Mouse (Mus musculus) intestine, embryonic 15.5 days (tissue): ENCODE data around the gene Hivep2. TPM values are rescaled to one million over a fixed set of nuclear protein-coding genes. Genes with fewer than 3 reads are reported as not detected.

Experiments used
- ATAC-seq: fragments of 200-750 bp; cut with Nextera tagmentation; 2 replicates; pipeline ENCODE4 v1.8.0; 2017; ENCODE audit warnings: moderate TSS enrichment, moderate library complexity
- H3K27ac ChIP-seq: fragments of 300-500 bp; sonication (generic); 2 replicates; pipeline ENCODE4 v1.5.1; 2015; ENCODE audit warnings: mild to moderate bottlenecking, inconsistent platforms
- H3K27me3 ChIP-seq: fragments of 300-500 bp; sonication (generic); replicated peaks from 2 replicates; pipeline ENCODE4 v1.6.1; 2015; ENCODE audit warnings: inconsistent platforms
- H3K36me3 ChIP-seq: fragments of 300-500 bp; sonication (generic); 2 replicates; pipeline ENCODE4 v1.6.1; 2015; ENCODE audit warnings: inconsistent platforms
- H3K4me1 ChIP-seq: fragments of 300-500 bp; sonication (generic); replicated peaks from 2 replicates; pipeline ENCODE4 v1.6.1; 2015; ENCODE audit warnings: inconsistent platforms
- H3K4me2 ChIP-seq: fragments of 300-500 bp; sonication (generic); replicated peaks from 2 replicates; pipeline ENCODE4 v1.6.1; 2015; ENCODE audit warnings: mild to moderate bottlenecking, inconsistent platforms
- H3K4me3 ChIP-seq: fragments of 300-500 bp; sonication (generic); replicated peaks from 2 replicates; pipeline ENCODE4 v1.5.1; 2015; ENCODE audit warnings: inconsistent platforms
- H3K9ac ChIP-seq: fragments of 300-500 bp; sonication (generic); 2 replicates; pipeline ENCODE4 v1.6.1; 2015; ENCODE audit warnings: inconsistent platforms
- H3K9me3 ChIP-seq: fragments of 300-500 bp; sonication (generic); 2 replicates; pipeline ENCODE4 v1.6.1; 2016; ENCODE audit warnings: inconsistent platforms
- WGBS: fragments of 180-500 bp; shearing (Covaris S2); methylation state at CpG from one replicate; pipeline ENCODE4 v1.1.7; 2015; 5-methylcytosine and 5-hydroxymethylcytosine counted together
- polyA plus RNA-seq: library from polyadenylated mRNA; unstranded; fragments of >200 nt; fragmentation: Nextera tagmentation; extraction: Ambion mirVana; gene quantifications from 2 replicates; pipeline ENCODE4 v1.2.1, GENCODE M21; 2015

Gene Hivep2
- polyA plus RNA-seq, 1 experiment from 2014 or later, result 5.2 TPM

GRCm38 (mm10) chr10:14116978-14117377 is 151.1 kb downstream of the Hivep2 start:
- Histone ChIP-seq H3K9me3 (no peaks in the 10 kb centered on the region), H3K4me2 (no peak overlapping the region), H3K27ac (no peak overlapping the region), H3K4me1 (no peaks in the 10 kb centered on the region), H3K4me3 (no peak overlapping the region), H3K27me3 (no peaks in the 10 kb centered on the region), H3K36me3 (no peaks in the 10 kb centered on the region), H3K9ac (no peak overlapping the region)
- 90% methylated on average over 5 of the region's 5 CpGs for WGBS
- no peak for ATAC-seq

- no peak overlapping the region for H3K4me3 ChIP-seq
- ATAC-seq, result no peak
- WGBS, result 91% methylated on average over 5 of the region's 5 CpGs
- H3K9ac ChIP-seq, result no peak overlapping the region
- H3K4me1 ChIP-seq, result no peaks in the 10 kb centered on the region
- no peaks in the 10 kb centered on the region for H3K9me3 ChIP-seq
- no peaks in the 10 kb centered on the region for H3K27me3 ChIP-seq
- H3K36me3 ChIP-seq, result no peaks in the 10 kb centered on the region
- no peak overlapping the region for H3K27ac ChIP-seq
- no peak overlapping the region for H3K4me2 ChIP-seq
Measured at GRCm38 (mm10) chr10:14119201-14119600, 153.3 kb downstream of the Hivep2 start.

DNA sequence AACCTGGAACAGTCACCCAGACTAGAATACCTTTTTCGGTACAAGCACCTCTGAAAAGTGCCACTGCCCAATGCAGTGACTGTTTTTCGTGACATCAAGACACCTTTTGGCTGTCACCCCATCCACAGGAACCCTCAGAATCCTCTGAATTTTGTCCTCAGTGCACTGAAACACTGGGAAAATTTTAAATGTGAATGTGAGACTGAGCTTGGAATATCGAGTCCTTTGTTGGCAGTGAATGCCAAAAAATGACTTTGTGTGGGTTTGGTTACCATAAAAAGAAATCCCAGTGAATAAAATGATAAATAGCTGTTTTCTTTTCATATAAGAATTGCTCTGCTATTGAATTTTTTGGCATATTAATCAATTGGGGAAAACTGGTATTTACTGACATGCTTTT is 154.6 kb downstream of the Hivep2 start:
- H3K4me2 ChIP-seq, result no peak overlapping the region
- no peaks in the 10 kb centered on the region for H3K36me3 ChIP-seq
- H3K9me3 ChIP-seq, result no peaks in the 10 kb centered on the region
- ATAC-seq, result no peak
- H3K9ac ChIP-seq, result no peak overlapping the region
- no peak overlapping the region for H3K4me3 ChIP-seq
- WGBS, result 86% methylated on average over 3 of the region's 3 CpGs
- H3K27me3 ChIP-seq, result no peaks in the 10 kb centered on the region
- no peaks in the 10 kb centered on the region for H3K4me1 ChIP-seq
- H3K27ac ChIP-seq, result no peak overlapping the region

DNA sequence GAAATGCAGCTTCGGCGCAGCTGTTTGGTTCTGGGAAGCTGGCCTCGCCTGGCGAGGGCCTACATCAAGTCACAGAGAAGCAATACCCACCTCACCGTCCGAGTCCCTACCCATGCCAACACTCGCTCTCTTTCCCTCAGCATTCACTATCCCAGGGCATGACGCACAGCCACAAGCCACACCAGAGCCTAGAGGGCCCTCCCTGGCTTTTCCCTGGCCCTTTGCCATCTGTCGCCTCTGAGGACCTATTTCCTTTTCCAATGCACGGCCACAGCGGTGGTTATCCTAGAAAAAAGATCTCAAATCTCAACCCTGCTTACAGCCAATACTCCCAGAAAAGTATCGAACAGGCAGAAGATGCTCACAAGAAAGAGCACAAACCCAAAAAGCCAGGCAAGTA is 162.0 kb downstream of the Hivep2 start:
- Histone ChIP-seq H3K27ac (no peak overlapping the region), H3K27me3 (no peaks in the 10 kb centered on the region), H3K4me3 (no peak overlapping the region), H3K9me3 (no peaks in the 10 kb centered on the region), H3K9ac (no peak overlapping the region), H3K36me3 (peaks cover 8% of the 10 kb centered on the region; the same call in 1 of the 2 replicates), H3K4me2 (no peak overlapping the region), H3K4me1 (no peaks in the 10 kb centered on the region)
- ATAC-seq, result no peak
- 90% methylated on average over 12 of the region's 12 CpGs for whole genome bisulfite sequencing

DNA sequence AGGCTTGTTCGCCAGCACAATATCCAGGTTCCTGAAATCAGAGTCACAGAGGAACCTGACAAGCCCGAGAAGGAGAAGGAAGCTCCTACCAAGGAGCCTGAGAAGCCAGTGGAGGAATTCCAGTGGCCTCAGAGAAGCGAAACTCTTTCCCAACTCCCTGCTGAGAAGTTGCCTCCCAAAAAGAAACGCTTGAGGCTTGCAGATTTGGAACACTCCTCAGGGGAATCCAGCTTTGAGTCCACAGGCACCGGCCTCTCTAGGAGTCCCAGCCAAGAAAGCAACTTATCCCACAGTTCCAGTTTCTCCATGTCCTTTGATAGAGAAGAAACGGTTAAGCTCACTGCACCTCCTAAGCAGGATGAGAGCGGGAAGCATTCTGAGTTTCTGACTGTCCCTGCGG is 164.4 kb downstream of the Hivep2 start:
- H3K4me2 ChIP-seq, result no peak overlapping the region
- WGBS, result 82% methylated on average over 8 of the region's 8 CpGs
- no peak overlapping the region for H3K9ac ChIP-seq
- H3K36me3 ChIP-seq, result peaks cover 8% of the 10 kb centered on the region; the same call in 1 of the 2 replicates
- no peak overlapping the region for H3K27ac ChIP-seq
- H3K4me3 ChIP-seq, result no peak overlapping the region
- ATAC-seq, result no peak
- no peaks in the 10 kb centered on the region for H3K9me3 ChIP-seq
- no peaks in the 10 kb centered on the region for H3K27me3 ChIP-seq
- H3K4me1 ChIP-seq, result no peaks in the 10 kb centered on the region

DNA sequence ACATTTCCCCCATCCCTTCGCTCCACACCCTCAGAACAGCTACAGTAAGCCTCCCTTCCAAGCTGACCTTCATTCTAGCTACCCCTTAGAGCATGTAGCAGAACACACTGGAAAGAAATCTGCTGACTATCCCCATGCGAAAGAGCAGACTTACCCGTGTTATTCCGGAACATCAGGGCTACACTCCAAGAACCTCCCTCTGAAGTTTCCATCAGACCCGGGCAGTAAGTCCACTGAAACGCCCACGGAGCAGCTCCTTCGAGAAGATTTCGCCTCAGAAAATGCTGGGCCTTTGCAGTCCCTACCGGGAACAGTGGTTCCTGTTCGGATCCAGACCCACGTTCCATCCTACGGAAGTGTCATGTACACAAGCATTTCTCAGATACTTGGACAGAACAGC is 165.4 kb downstream of the Hivep2 start:
- H3K9ac ChIP-seq, result no peak overlapping the region
- no peak for ATAC-seq
- no peak overlapping the region for H3K27ac ChIP-seq
- H3K4me1 ChIP-seq, result no peaks in the 10 kb centered on the region
- WGBS, result 93% methylated on average over 13 of the region's 13 CpGs
- H3K9me3 ChIP-seq, result no peaks in the 10 kb centered on the region
- H3K27me3 ChIP-seq, result no peaks in the 10 kb centered on the region
- H3K36me3 ChIP-seq, result peaks cover 8% of the 10 kb centered on the region; the same call in 1 of the 2 replicates
- H3K4me3 ChIP-seq, result no peak overlapping the region
- no peak overlapping the region for H3K4me2 ChIP-seq

GRCm38 (mm10) chr10:14132061-14132460 is 166.2 kb downstream of the Hivep2 start:
- Histone ChIP-seq H3K4me1 (no peaks in the 10 kb centered on the region), H3K4me2 (no peak overlapping the region), H3K9me3 (no peaks in the 10 kb centered on the region), H3K4me3 (no peak overlapping the region), H3K36me3 (peaks cover 8% of the 10 kb centered on the region; the same call in 1 of the 2 replicates), H3K27ac (no peak overlapping the region), H3K9ac (no peak overlapping the region), H3K27me3 (no peaks in the 10 kb centered on the region)
- WGBS, result 91% methylated on average over 17 of the region's 17 CpGs
- ATAC-seq, result no peak

DNA sequence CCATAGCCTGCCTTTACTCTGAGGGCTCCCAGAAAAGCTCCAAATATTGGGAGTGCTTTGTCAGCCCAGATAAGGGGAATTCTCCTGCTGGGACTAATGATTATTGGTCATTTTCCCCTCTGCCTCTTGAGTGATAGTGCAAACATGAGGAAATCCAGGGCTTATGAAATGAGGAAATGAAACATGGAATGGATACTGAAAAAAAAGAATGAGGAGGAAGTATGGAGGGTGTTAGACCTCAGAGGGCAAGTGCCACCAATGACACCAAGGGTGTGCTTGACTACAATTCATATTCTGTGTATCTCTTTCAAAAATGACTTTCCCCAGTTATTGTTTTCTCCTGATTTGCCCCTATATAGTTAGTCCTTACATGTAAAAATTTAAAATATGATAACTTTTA is 167.1 kb downstream of the Hivep2 start:
- ATAC-seq, result no peak
- no peak overlapping the region for H3K27ac ChIP-seq

GRCm38 (mm10) chr10:14138663-14139062 is 172.8 kb downstream of the Hivep2 start:
- Histone ChIP-seq H3K4me2 (no peak overlapping the region), H3K27ac (no peak overlapping the region), H3K36me3 (peaks cover 6% of the 10 kb centered on the region; the same call in 1 of the 2 replicates), H3K27me3 (no peaks in the 10 kb centered on the region), H3K4me1 (no peaks in the 10 kb centered on the region), H3K9ac (no peak overlapping the region), H3K9me3 (no peaks in the 10 kb centered on the region), H3K4me3 (no peak overlapping the region)
- ATAC-seq, result no peak
- 85% methylated on average over 3 of the region's 3 CpGs for WGBS

More for the DNA sequence above, 167.1 kb downstream of the Hivep2 start:
- no peak overlapping the region for H3K4me3 ChIP-seq
- no peaks in the 10 kb centered on the region for H3K4me1 ChIP-seq
- H3K36me3 ChIP-seq, result peaks cover 8% of the 10 kb centered on the region; the same call in 1 of the 2 replicates
- no peaks in the 10 kb centered on the region for H3K9me3 ChIP-seq
- no peak overlapping the region for H3K9ac ChIP-seq
- H3K4me2 ChIP-seq, result no peak overlapping the region
- no peaks in the 10 kb centered on the region for H3K27me3 ChIP-seq

GRCm38 (mm10) chr10:14144840-14145239 is 179.0 kb downstream of the Hivep2 start:
- no peaks in the 10 kb centered on the region for H3K27me3 ChIP-seq
- no peaks in the 10 kb centered on the region for H3K9me3 ChIP-seq
- no peak overlapping the region for H3K9ac ChIP-seq
- H3K4me2 ChIP-seq, result no peak overlapping the region
- H3K4me1 ChIP-seq, result no peaks in the 10 kb centered on the region
- H3K4me3 ChIP-seq, result no peak overlapping the region
- peaks cover 12% of the 10 kb centered on the region for H3K36me3 ChIP-seq
- 63% methylated on average over 3 of the region's 3 CpGs for WGBS
- no peak overlapping the region for H3K27ac ChIP-seq
- peak; percentile 74 for ATAC-seq

GRCm38 (mm10) chr10:14164829-14165228 is 199.0 kb downstream of the Hivep2 start:
- no peaks in the 10 kb centered on the region for H3K36me3 ChIP-seq
- H3K27ac ChIP-seq, result no peak overlapping the region
- 71% methylated on average over 7 of the region's 7 CpGs for WGBS
- no peak overlapping the region for H3K4me2 ChIP-seq
- H3K9me3 ChIP-seq, result no peaks in the 10 kb centered on the region
- H3K27me3 ChIP-seq, result 0 out of 2 replicates have a peak, but pooled peaks cover 2% of the 10 kb centered on the region
- no peaks in the 10 kb centered on the region for H3K4me1 ChIP-seq
- H3K4me3 ChIP-seq, result no peak overlapping the region
- no peak for ATAC-seq
- H3K9ac ChIP-seq, result no peak overlapping the region

DNA sequence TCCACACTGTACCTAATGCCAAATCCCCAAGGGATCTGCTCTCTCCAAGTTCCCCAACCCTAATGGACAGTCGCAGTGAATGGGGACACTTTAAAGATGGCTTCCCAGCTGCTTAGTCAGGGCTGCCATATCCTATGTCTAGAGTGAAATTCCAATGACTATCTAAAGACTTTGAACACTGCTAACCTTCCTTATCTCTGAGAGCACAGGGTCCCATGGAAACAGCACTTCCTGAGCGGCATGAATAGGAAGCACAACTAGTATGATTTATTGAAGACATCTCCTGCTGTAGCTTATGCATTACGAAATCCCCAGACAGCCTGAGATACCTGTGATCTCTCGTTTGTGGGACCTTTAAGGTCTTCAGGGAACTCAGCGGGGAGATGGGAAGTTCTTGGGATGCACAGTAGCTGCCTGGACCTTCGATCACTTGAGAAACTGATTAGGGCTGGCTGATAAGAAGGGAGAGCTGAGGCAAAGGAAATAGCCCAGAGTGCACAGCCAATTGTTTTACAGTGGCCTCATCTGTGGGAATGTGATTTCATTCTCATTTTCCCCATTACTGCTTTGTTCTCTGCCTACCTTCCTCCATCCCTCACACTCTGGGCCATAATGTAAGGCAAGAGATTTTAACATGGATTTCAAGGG is 202.4 kb downstream of the Hivep2 start:
- Histone ChIP-seq H3K9ac (no peak overlapping the region), H3K4me2 (no peak overlapping the region), H3K27me3 (0 out of 2 replicates have a peak, but pooled peaks cover 2% of the 10 kb centered on the region), H3K36me3 (no peaks in the 10 kb centered on the region), H3K27ac (no peak overlapping the region), H3K4me1 (no peaks in the 10 kb centered on the region), H3K9me3 (no peaks in the 10 kb centered on the region), H3K4me3 (no peak overlapping the region)
- WGBS, result 53% methylated on average over 6 of the region's 6 CpGs
- peak; percentile 92 for ATAC-seq

DNA sequence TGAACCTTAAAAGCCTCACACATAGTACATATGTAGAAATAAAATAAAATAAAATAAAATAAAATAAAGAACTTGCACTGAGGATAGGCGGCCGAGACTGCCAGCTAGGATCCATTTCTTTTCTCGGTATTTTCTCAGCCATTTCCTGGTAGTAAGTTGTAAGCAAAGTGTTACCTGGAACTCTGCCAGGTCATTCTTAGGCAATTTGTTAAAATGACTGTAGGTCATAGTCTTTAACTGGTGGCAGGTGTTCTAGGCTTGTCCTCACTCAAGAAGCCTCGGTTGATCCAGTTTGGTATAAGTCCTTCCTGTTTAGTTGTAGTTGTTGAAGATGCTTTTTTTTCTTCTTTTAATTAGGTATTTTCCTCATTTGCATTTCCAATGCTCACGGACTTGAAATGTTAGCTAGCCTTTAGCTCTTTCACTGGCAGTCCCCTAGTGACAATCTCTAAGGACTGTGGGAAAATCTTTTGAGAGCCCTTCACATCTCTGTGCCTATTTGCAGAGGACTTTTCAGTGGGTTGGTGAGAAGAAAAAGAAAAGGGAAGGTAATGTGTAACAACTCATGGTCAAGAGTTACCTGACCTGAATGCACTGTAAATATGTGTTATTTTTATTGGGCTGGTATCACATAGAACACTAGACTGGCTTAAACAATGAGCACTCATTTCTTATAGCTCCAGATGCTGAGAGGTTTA is 203.1 kb downstream of the Hivep2 start:
- Histone ChIP-seq H3K27me3 (0 out of 2 replicates have a peak, but pooled peaks cover 2% of the 10 kb centered on the region), H3K4me3 (no peak overlapping the region), H3K4me1 (no peaks in the 10 kb centered on the region), H3K4me2 (no peak overlapping the region), H3K9me3 (no peaks in the 10 kb centered on the region), H3K36me3 (no peaks in the 10 kb centered on the region), H3K9ac (no peak overlapping the region), H3K27ac (no peak overlapping the region)
- ATAC-seq, result peak; percentile 80
- WGBS, result 59% methylated on average over 5 of the region's 5 CpGs
